Mouse (Mus musculus): ENCODE data around the gene Agfg1.

Gene Agfg1

DNA sequence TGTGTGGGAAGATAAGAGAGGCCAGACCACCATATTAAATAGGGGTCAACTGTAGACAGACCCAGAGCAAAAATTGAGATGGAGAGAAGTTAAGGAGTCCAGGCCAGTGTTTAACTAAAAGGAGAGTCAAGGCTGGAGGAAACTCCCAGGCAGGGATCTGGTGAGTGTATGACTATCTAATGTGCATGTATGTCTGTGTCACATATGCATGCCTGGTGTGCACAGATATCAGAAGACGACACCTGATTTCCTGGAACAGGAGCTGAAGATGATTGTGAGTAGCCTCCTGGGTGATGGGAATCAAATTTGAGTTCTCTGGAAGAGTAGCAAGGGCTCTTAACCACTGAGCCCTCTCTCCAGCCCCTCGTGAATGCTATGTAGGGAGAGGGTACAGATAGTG, 14.0 kb upstream of the Agfg1 start:
- no peak for DNase-seq (ENCODE audit: low spot score)

DNA sequence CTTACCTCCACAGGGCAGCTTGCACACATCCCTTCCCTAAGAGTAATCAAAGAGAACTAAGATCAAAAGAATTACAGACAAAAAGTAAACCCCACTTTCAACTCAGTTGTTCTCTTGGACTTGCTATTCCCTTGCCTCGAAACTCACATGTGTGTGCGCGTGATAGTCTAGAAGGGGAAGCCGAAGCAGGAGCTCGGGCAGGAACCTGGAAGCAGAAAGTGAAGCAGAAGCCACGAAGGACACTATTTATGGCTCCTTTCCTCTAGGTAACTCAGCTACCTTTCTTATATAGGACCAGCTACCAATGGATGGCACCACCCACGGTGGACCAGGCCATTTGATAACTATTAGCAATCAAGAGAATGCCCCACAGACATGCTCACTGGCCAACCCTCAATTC, 13.5 kb upstream of the Agfg1 start:
- DNase-seq (ENCODE audit: low spot score): no peak

DNA sequence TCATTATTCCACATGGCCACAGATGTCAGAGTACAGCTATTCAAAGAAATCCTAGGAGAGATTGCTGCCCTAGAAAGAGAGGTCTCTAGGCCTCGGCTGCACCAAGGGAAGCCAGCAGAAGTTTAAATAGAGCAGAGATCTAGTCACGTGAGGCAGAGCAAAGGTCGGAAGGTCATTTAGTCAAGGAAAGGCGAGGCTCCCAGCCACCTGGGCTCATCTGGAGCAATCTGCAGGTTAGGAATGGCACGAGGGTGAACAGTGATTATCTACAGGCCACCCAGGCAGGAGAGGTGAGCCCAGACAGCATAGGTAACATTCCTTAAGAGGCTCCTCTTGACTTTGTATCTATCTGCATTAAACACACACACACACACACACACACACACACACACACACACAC, 12.4 kb upstream of the Agfg1 start:
- DNase-seq (ENCODE audit: low spot score): no peak

DNA sequence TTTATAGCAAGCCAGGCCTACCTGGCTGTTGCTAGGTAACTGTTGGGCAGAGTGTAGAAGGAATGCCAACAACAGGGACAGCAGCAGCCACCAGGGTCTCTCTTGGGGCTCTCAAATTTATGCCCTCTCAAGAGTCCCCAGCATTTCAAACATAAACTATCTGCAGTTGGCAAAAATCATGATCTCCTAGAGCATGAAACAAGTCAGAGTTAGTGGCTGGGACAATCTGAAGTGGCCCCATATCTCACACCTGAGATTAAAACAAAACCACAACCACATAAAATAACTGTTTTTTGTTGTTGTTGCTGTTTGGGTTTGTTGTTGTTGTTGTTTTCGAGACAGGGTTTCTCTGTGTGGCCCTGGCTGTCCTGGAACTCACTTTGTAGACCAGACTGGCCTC, 8.5 kb upstream of the Agfg1 start:
- DNase-seq (ENCODE audit: low spot score): no peak

DNA sequence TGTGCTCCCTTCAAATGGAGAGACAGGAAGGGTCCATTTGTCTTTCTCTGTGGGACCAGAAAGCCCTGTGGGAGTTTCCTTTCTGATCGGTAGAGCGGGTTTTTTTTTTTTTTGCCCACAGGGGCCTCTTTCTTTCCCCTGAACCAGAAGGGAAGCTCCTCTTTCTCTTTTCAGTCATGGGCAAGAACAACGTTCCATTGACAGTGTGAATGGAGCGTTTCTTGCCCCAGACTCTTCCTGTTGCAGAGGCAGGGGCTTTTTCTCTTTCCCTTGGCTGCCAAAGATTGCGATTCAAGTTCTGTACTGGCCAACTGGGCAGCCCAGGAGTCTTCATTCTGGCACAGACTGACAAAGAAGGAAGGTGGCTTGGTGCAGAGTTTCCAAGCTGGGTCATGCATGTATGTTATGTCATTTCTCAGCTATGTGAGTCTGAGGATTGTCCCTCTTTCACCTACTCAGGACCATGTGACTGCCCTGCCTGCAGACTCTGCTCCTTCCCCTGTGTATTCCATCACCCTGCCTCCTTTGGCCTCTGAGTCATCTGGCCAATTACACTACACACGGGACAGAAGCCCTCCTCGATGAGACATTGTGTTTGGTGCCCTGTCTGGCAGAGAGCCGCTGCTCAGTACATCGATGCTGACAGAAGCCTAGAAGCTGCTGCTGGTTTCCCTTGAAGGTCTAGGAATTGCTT, 7.6 kb upstream of the Agfg1 start:
- DNase-seq (ENCODE audit: low spot score): peak; percentile 18

DNA sequence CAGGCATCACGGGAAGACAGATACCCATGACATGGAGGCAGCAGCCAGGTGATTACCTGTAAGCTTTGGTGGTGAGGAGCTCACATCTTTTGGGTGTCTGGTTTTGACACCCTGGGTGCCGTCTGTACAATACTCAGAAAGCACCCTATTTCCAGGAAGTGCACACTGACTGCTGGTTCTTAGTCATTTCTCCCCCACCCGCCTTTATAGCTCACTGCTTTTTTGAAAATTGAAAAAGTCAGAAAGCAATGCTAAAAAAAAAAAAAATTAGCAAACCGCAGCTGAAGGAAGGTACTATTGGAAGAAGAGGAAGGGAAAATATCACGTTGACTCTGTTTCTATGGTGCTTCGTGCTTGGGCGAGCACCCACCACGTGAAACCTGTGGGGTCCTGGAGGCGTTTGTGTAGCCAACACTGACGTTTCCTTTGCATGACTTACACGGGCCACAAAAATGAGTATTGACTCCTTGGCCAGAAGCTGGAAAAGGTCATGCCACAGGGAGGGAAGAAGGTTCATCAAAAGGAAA, 6.7 kb upstream of the Agfg1 start:
- no peak for DNase-seq (ENCODE audit: low spot score)

DNA sequence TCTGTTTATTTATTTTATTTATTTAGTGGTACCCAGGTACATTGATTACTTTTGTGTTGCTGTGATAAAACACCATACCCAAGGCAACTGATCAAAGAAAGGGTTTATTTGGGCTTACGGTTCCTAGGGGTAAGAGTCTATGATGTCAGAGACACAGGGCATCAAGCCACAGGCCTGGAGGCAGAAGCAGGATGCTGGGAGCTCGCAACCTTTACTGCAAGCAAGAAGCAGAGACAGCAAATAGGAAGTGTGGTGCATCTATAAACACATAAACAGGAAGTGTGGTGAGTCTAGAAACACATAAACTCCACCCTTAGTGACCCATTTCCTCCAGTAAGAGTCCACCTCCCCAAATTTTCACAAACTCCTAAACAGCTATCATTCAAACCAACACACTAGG, 5.8 kb upstream of the Agfg1 start:
- DNase-seq (ENCODE audit: low spot score): no peak

DNA sequence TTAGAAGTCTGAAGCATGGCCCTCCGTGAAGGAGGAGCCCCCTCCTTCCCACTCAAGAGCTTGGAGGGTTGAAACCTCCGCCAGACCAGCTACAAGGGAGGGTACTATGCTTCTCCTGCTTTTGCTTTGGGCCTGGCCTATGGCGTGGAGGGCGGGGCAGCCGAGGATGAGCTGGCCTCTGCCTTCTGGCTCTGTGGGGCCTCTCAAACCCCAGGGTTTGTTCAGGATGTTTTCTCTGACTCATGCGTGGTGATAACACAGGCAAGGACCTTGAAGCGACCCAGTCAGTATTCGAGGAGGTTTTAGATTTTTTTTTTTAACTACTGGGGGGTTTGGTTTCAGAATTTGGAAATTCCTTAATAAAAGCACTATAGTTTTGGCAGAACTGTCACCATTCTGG, 4.7 kb upstream of the Agfg1 start:
- DNase-seq (ENCODE audit: low spot score): peak; percentile 31

DNA sequence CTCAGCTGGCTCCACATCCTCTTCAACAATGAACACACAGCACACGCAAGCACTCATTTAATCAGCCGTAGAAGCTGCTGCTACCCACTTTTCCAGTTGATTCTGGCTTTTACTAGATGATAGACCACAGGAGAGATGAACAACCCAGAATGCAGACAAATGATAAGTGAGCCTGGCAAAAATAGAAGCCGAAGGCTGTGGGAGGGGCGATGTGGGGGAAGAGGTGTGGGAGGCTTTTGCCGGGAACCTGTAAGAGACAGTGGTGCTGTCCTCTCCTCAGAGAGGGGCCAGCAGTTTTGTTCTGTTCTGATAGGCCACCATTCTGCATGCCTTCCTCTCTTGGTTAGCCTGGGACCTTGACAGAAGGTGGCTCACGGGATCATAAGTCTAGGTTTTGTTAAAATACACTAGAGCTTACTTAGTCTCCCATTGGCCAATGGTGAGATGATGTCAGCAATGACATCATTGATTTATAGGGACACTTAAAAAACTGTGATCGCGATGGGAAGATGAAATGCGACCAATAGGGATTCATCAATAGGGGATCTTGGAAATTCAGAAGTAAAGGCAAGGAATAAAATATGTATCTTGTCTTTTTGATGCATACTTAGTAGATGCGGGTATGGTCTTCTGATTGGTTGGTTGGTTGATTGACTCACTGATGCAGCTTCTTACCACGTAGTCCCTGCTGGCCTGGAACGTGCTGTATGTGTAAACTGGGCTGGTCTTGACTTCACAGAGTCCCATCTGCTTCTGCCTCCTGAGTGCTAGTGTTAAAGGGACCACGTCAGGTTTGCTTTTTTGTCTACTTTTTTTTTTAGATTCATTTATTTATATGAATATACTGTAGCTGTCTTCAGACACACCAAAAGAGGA, 2.7 kb upstream of the Agfg1 start:
- DNase-seq (ENCODE audit: low spot score): no peak

DNA sequence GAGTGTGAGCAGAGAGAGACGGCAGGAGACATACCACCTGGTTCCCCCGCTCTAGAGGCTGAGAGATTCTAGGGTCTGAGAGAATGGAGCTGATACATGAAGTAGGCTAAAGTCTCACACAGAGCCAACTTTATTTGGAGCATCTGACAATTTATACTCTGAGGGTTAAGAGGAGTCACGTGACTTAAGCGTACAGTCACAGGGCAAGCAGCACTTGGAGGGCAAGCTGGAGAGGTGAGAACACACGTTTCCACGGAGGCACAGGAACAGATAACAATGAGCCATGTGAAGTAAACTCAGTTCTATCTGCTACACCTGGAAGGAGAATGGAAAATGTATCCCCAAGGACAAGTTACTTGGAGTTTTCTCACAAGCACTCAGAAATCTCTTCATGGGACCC, 1.7 kb upstream of the Agfg1 start:
- no peak for DNase-seq (ENCODE audit: low spot score)

DNA sequence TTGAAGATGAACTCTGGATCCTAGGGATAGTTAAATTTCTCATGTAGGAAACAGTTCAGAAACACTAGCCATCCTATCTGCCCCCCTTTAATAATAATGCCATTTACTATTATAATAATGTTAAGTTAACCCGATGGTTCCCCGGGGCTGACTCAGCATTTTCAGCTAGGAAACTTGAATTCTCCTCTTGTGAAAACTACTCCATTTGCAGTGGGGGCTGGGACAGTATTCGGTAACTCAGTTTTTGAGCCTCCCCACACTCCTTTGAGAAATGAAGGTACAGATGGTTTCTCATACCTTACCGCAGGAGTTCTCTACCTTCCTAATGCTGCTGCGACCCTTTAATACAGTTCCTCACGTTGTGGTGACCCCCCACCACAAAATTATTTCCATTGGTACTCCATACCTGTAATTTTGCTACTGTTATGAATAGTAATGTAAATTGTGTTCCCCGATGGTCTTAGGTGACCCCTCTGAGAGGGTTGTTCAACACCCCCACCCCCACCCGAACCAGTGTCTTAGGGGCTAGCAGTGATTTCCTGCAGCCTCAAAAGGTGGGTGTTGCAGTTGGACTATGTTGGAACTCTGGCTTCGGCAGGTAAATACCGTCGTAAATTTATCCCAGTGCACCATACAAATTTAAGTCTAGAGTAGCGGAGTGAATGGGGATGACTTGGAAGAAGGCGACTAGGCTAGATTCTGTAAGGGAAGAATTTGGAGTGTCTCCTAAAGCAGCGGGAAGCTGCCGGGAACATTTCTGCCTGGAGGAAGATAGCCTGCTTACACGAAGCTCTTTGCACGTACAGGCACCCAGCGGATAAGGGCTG, 601 bp upstream of the Agfg1 start:
- DNase-seq (ENCODE audit: low spot score): no peak

DNA sequence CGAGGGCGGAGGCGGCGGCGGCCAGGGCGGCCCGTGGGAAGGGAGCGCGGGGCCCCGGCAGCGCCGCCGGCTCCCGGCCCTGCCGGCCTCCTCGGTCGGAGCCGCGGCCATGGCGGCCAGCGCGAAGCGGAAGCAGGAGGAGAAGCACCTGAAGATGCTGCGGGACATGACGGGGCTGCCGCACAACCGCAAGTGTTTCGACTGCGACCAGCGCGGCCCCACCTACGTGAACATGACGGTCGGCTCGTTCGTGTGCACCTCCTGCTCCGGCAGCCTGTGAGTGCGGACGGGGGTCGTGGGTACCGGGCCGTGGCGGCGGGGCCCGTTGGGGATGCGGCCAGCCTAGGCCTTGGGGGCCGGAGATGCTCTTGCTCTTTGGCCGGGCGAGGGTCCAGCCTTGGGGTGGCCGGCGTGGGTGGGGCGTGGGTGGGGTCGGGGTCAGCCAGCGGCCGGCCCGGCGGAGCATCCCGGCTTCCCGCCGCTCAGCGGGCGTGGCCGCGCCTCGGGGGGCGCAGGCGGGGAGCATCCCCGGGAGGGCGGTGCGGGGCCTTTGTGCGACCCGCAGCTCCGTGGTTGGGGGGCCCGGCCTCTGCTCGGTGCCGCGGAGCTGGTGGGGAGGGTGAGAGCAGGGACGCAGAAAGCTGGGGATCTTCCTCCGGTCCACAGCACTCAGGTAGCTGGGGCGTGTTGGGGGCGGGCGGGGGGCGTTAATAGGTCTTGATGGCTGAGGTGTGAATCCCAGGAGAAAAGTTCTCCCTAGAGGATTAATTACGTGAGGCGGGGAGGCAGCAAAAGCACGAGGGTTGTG, 535 bp downstream of the Agfg1 start:
- DNase-seq (ENCODE audit: low spot score): peak; percentile 26

DNA sequence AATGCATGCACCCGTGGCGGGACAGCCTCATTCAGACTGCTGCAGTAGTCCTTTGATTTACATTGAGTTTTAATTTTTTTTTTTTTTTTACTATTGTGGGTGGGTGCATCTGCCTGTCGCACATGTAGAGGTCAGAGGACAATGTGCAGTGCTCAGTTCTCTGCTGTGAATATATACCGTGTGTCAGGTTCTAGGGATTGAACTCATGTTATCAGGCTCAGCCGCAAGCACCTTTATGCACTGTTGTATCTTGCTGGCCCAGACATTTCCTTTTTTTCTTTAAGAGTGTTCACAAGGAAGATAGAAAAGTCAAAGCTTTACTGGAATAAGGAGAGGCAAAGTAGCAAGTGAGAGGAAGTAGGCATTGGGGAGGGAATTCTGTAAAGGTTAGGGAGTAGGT, 16.4 kb downstream of the Agfg1 start:
- DNase-seq (ENCODE audit: low spot score): no peak

DNA sequence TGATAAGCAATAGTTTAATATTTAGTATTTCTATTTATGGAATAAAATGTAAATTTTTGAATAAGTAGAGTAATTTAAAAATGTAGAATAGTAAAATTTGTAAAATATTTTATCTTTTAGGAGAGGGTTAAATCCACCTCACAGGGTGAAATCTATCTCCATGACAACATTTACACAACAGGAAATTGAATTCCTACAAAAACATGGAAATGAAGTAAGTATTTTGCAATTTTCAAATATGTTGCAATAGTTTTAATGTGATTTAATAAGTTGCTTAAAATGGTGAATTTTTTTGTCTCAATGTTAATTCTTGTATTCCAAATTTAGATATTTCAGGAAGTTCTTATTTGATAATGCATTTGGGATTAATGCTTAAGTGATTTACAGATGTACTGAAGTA, 19.0 kb downstream of the Agfg1 start:
- DNase-seq (ENCODE audit: low spot score): no peak

DNA sequence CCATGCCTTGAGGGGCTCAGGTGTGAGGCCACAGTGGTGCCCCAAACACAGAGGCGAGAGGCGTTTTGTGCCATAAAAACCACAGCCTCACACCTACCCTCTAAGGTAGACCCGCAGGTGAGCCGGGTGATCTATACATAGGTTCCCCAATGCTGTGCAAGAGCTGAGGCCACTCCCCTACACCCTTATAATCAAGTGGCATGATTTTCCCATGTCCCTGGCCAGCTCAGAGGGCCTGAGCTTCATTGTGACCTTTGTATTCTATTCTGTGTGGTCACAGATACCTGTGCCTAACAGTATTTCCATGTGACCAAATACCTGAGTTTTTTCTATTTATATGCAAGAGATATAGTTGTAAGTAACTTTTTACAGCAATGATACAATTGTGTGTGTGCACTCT, 21.1 kb downstream of the Agfg1 start:
- DNase-seq (ENCODE audit: low spot score): no peak

DNA sequence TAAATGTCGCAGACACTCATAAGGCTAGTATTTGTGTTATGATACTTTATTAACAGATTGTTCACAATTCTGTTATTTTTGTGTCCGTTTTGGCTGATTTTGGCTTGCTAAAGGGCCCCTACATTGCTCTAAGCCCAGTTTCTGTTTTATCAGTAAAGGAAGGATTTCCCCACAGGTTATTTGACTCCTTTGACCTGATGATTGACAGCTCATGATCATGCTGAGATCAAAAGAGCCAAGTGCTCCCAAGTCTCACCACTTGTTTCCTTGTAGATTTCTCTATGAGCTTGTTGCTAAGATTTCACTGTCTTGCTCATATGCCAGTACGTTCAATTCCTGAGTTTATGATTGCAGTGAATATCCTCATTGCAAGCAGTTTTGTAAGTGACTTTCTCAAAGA, 30.9 kb downstream of the Agfg1 start:
- DNase-seq (ENCODE audit: low spot score): no peak

DNA sequence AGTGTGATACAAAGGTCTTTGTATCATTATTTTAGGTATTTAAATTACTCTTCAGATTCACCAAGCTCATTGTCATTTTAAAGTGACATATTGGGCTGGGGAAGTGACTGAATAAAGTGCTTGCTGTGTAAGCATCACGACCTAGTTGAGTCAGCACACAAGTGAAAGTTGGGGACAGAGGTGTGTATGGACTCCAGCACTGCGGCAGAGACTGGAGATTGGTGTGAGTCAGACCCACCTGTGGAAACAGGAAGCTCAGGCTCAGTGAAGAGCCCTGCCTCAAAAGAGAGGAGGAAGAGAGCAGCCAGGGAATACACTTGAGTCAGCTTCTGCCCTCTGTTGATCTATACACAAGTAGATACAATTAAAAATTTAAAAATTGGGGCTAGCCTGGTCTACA, 39.9 kb downstream of the Agfg1 start:
- no peak for DNase-seq (ENCODE audit: low spot score)

DNA sequence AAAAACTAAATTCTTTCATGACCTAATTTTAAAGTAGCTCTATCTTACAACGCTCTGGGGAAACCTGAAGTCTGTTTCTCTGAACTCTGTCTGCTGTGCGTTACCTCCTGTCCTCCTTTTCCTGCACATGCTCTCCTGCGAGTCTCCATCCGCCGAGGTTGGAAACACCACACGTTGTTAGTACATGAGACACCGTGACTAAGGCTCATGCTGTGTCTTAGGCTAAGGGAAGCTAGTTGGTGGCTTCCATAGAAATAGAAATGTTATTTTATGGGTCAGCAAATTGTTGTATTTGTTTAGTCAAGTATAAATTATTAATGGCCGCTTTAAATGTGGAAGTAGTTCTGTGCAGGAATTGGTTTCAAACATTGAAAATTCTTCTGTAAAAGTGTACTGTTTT, 40.9 kb downstream of the Agfg1 start:
- DNase-seq (ENCODE audit: low spot score): no peak

DNA sequence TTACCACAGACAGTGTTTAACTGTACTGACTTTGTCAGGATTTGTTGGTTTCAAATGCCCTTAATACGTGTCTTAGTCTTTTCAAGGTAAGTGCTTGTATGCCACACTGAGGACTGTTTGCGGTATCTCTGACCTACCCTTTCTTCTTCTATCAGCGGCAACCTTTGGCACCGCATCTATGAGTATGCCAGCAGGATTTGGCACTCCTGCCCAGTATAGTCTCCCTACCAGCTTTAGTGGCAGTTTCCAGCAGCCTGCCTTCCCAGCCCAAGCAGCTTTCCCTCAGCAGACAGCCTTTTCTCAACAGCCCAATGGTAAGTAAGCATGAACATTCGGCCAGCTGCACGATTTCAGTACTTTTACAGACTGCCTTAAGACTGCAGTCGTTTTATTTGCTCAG, 54.0 kb downstream of the Agfg1 start:
- no peak for DNase-seq (ENCODE audit: low spot score)

DNA sequence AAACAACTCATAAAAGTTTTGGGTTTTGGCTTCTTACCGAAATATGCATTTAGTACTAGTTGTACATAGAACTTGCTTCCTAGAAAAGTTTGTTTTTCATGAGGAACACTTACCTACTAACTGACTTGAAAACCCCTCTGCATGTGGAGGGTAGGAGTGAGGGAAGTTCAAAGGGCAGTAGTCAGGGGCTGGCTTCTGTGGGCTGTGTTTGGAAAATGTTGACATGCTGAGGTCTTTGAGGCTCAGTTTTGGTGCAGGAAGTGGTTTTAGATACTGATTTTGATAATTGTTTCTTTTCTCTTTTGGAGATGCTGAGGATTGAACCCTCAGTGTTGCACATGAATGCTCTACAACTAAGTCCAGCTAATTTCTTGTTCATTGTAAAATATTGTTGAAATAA, 61.3 kb downstream of the Agfg1 start:
- DNase-seq (ENCODE audit: low spot score): no peak

DNA sequence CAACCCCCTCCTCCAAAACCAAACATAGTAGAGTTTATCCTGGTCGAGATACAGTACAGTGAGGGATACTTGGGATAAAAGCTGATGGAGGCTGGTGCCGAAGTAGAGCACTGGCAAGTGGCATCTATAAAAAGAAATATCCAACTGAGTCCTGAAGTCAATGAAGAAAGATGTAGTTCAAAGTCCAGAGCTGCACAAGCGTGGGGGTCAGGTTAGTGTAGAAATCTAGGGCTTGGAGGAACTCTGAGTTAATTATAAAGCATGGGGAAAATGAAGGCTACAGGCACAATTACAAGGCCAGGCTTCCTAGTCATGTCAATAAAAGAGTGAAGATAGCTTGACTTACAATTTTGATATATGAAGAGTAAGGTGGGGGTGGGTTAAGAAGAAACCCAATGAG, 61.9 kb downstream of the Agfg1 start:
- no peak for DNase-seq (ENCODE audit: low spot score)

DNA sequence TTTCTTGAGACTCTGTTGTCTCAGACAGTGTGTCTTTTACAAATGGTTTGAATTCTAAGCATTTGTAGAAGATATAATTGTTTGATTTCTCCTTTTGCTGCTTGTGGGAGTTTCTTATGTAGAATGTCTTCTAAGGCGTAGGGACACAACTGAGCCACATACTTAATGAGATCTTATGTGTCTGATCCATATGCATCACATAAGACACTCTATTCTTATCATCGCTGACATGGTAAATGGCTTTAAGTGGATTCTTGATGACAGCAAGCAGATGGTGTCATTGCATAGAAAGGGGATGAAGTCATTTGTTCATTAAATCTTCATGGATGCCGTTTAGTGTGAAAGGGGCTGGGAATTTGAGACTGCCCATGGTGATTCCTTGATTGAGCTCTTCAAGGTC, 66.6 kb downstream of the Agfg1 start:
- no peak for DNase-seq (ENCODE audit: low spot score)
